Mouse (Mus musculus) forebrain, embryonic 14.5 days (tissue): Measurements from ENCODE around the gene Cecr2. TPM values are rescaled to one million over a fixed set of nuclear protein-coding genes. Genes with fewer than 3 reads are reported as not detected.
A peak's percentile ranks its signal among the peaks of the same experiment; 100 is the strongest.

Experiments
- ATAC-seq: fragments of 200-750 bp; cut with Nextera tagmentation; 2 replicates; pipeline ENCODE4 v1.8.0; 2017; ENCODE audit warnings: mild to moderate bottlenecking, moderate library complexity
- DNase-seq: peaks from one replicate; pipeline ENCODE4 v3.0.0-alpha.2; 2015; ENCODE audit warnings: low spot score
- H3K27ac ChIP-seq: fragments of 300-500 bp; sonication (generic); 2 replicates; pipeline ENCODE4 v1.5.1; 2014; ENCODE audit warnings: low read depth, mild to moderate bottlenecking, control low read depth, low read length, moderate library complexity
- H3K27me3 ChIP-seq: fragments of 300-500 bp; sonication (generic); replicated peaks from 2 replicates; pipeline ENCODE4 v1.6.1; 2014; ENCODE audit warnings: low read length, control low read depth, mixed read lengths; ENCODE audit not compliant: control insufficient read depth, insufficient read depth
- H3K36me3 ChIP-seq: fragments of 300-500 bp; sonication (generic); 2 replicates; pipeline ENCODE4 v1.6.1; 2014; ENCODE audit warnings: low read length, control low read depth; ENCODE audit not compliant: control insufficient read depth, insufficient read depth
- H3K4me1 ChIP-seq: fragments of 300-500 bp; sonication (generic); 2 replicates; pipeline ENCODE4 v1.6.1; 2014; ENCODE audit warnings: antibody characterized with exemption, low read length, control low read depth; ENCODE audit not compliant: control insufficient read depth, insufficient read depth
- H3K4me2 ChIP-seq: fragments of 300-500 bp; sonication (generic); 2 replicates; pipeline ENCODE4 v1.6.1; 2014; ENCODE audit warnings: mild to moderate bottlenecking, control low read depth, low read length
- H3K4me3 ChIP-seq: fragments of 300-500 bp; sonication (generic); 2 replicates; pipeline ENCODE4 v1.5.1; 2014; ENCODE audit warnings: low read depth, low read length, control low read depth
- H3K9ac ChIP-seq: fragments of 300-500 bp; sonication (generic); 2 replicates; pipeline ENCODE4 v1.6.1; 2014; ENCODE audit warnings: mild to moderate bottlenecking, low read length, control low read depth, moderate library complexity
- H3K9me3 ChIP-seq: fragments of 300-500 bp; sonication (generic); replicated peaks from 2 replicates; pipeline ENCODE4 v1.6.1; 2016; ENCODE audit warnings: low read length, control low read depth, mixed read lengths; ENCODE audit not compliant: control insufficient read depth
- WGBS: fragments of 180-500 bp; shearing (Covaris S2); extraction: QIAGEN DNeasy Blood & Tissue Kit; methylation state at CpG from one replicate; pipeline ENCODE4 v1.1.7; 2014; 5-methylcytosine and 5-hydroxymethylcytosine counted together
- polyA plus RNA-seq: library from polyadenylated mRNA; unstranded; fragments of >200 nt; fragmentation: Nextera tagmentation; extraction: Ambion mirVana; gene quantifications from 2 replicates; pipeline ENCODE4 v1.2.1, GENCODE M21; 2014

The Cecr2 gene
- polyA plus RNA-seq, 1 experiment from 2014 or later, result 5.3 TPM

- WGBS, result 1% methylated on average over 21 of the region's 21 CpGs
- Histone ChIP-seq H3K27ac (peak overlapping the region; percentile 98; the same call in 1 of the 2 replicates), H3K36me3 (no peaks in the 10 kb centered on the region), H3K9me3 (no peaks in the 10 kb centered on the region), H3K4me2 (peak overlapping the region; percentile 92), H3K4me1 (peaks cover 7% of the 10 kb centered on the region), H3K9ac (peak overlapping the region; percentile 85), H3K27me3 (no peaks in the 10 kb centered on the region), H3K4me3 (peak overlapping the region; percentile 92)
- ATAC-seq, result peak; percentile 60
- DNase-seq, result peak; percentile 66
These were observed 754 bp upstream of the Cecr2 start for GRCm38 (mm10) chr6:120665415-120665815.

- Histone ChIP-seq H3K9me3 (no peaks in the 10 kb centered on the region), H3K27me3 (no peaks in the 10 kb centered on the region), H3K4me3 (peak overlapping the region; percentile 92), H3K4me2 (peak overlapping the region; percentile 92), H3K9ac (peak overlapping the region; percentile 85), H3K4me1 (peaks cover 7% of the 10 kb centered on the region), H3K36me3 (no peaks in the 10 kb centered on the region), H3K27ac (peak overlapping the region; percentile 98)
- 0% methylated on average over 69 of the region's 87 CpGs for WGBS
- DNase-seq (peak; percentile 54), ATAC-seq (peak; percentile 45)
These were observed 722 bp downstream of the Cecr2 start for GRCm38 (mm10) chr6:120666761-120667421.

DNA sequence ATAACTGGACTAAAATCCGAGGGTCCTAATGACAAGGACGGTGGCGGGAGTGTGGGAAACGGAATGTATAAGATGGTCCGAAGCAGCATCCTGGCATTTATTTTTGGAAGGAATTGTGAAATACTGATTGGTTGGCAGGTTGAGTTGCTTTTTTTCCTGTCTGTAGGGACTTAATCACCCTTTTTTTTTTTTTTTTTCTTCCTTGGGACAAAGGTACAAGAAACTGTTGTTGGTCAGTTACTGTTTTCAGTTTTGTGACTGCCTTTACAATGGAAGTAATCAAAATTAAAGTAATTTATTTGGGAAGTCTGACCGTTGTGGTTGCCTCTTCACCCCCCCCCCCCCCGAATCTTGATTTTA is 1.2 kb downstream of the Cecr2 start:
- WGBS, result 0% methylated on average over 7 of the region's 7 CpGs

GRCm38 (mm10) chr6:120667911-120668310 is 1.7 kb downstream of the Cecr2 start:
- Histone ChIP-seq H3K36me3 (no peaks in the 10 kb centered on the region), H3K4me2 (peak overlapping the region; percentile 92), H3K27ac (no peak overlapping the region), H3K4me1 (peaks cover 7% of the 10 kb centered on the region), H3K4me3 (peak overlapping the region; percentile 92), H3K27me3 (no peaks in the 10 kb centered on the region), H3K9me3 (no peaks in the 10 kb centered on the region), H3K9ac (peak overlapping the region; percentile 85)
- WGBS, result 8% methylated on average over 7 of the region's 7 CpGs
- ATAC-seq, result no peak
- DNase-seq, result peak; percentile 7

More for the DNA sequence above, 1.2 kb downstream of the Cecr2 start:
- Histone ChIP-seq H3K27me3 (no peaks in the 10 kb centered on the region), H3K27ac (peak overlapping the region; percentile 98), H3K9ac (peak overlapping the region; percentile 85), H3K4me3 (peak overlapping the region; percentile 92), H3K4me2 (peak overlapping the region; percentile 92), H3K36me3 (no peaks in the 10 kb centered on the region), H3K4me1 (peaks cover 7% of the 10 kb centered on the region), H3K9me3 (no peaks in the 10 kb centered on the region)
- DNase-seq (peak; percentile 44), ATAC-seq (no peak)

GRCm38 (mm10) chr6:120674121-120674520 is 8.0 kb downstream of the Cecr2 start:
- Histone ChIP-seq H3K4me1 (no peaks in the 10 kb centered on the region), H3K27me3 (no peaks in the 10 kb centered on the region), H3K4me3 (no peak overlapping the region), H3K9ac (no peak overlapping the region), H3K27ac (no peak overlapping the region), H3K9me3 (no peaks in the 10 kb centered on the region), H3K36me3 (no peaks in the 10 kb centered on the region), H3K4me2 (no peak overlapping the region)
- ATAC-seq (no peak), DNase-seq (no peak)
- WGBS, result 81% methylated on average over 5 of the region's 5 CpGs

DNA sequence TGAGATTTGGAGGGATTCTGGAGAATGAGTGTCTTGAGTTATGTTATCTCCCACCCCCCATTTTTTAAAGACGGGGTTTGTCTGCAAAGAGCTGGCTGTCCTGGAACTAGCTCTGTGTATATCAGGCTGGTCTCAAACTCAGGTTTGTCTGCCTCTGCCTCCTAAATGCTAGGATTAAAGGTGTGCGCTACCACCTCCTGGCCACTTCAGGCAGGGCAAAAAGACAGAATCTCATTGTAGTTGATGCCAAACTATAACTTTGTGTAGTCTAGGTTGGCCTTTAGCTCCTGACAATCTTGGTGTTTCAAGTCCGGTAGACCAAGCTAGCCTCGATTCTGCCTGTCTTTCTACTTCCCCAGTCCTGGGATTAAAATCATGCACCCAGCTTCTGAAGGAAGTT is 8.7 kb downstream of the Cecr2 start:
- Histone ChIP-seq H3K27me3 (no peaks in the 10 kb centered on the region), H3K9me3 (no peaks in the 10 kb centered on the region), H3K4me2 (no peak overlapping the region), H3K9ac (no peak overlapping the region), H3K4me3 (no peak overlapping the region), H3K36me3 (no peaks in the 10 kb centered on the region), H3K4me1 (no peaks in the 10 kb centered on the region), H3K27ac (no peak overlapping the region)
- 87% methylated on average over 4 of the region's 4 CpGs for WGBS
- no peak for DNase-seq
- ATAC-seq, result no peak

DNA sequence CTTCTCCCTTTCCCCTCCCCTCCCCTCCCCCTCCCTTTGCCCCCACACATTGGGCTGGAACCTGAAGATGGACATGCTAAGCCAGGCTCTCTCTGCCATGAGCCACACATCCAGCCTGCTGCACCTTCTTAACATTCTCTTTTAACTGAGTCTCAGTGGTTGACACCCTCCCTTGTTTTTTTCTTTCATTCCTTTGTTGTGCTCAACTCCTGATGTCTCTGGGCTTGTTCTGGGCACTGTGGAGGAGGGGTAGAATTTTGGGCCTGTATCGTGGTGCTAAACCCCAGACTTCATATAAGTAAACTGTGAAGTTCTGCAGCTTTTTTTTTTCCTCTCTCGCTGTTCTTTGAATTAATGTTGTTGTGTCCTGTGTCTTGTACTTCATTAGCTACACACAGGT is 9.8 kb downstream of the Cecr2 start:
- no peak overlapping the region for H3K4me3 ChIP-seq
- DNase-seq, result no peak
- H3K4me2 ChIP-seq, result no peak overlapping the region
- no peaks in the 10 kb centered on the region for H3K9me3 ChIP-seq
- H3K36me3 ChIP-seq, result no peaks in the 10 kb centered on the region
- no peaks in the 10 kb centered on the region for H3K27me3 ChIP-seq
- no peak overlapping the region for H3K9ac ChIP-seq
- no peak overlapping the region for H3K27ac ChIP-seq
- 70% methylated on average over 2 of the region's 2 CpGs for WGBS
- no peaks in the 10 kb centered on the region for H3K4me1 ChIP-seq
- no peak for ATAC-seq

DNA sequence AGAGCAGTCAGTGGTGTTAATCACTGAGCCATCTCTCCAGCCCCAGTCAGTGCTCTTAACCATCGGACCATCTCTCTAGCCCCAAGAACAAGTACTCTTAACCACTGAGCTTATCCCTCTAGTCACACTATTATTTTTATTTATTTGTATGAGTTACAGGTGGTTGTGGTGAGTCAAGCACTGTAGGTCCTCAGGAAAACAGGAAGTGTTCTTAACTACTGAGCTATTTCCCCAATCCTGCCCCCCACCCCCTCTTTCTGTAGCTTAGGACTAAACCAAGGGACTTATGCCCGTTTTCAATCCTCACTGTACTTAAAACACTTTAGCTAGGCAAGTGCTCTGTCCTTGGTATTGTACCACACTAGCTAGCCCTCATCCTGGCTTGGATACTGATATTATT is 17.2 kb downstream of the Cecr2 start:
- Histone ChIP-seq H3K4me2 (no peak overlapping the region), H3K4me1 (no peaks in the 10 kb centered on the region), H3K9me3 (no peaks in the 10 kb centered on the region), H3K27me3 (no peaks in the 10 kb centered on the region), H3K9ac (no peak overlapping the region), H3K27ac (no peak overlapping the region), H3K4me3 (no peak overlapping the region), H3K36me3 (no peaks in the 10 kb centered on the region)
- ATAC-seq, result no peak
- no peak for DNase-seq
- 94% methylated on average over 2 of the region's 2 CpGs for WGBS

DNA sequence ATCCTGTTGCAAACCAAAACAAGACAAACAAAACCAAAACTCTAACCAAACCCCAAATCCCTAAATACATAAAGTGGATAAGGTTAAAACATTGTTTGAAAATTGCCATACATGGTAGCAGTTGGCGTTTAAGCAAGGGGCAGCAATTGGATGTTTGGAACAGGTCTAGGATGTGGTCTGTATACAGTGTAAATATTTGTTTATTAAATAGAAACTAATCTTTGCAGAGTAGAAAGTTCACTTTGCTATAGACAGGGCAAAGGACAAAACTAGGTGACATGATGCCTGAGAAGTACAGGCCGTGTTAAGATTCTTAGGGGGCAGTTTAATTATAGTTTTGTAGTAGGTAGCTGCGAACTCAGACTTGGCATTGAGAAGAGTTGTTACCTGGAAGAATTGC is 18.6 kb downstream of the Cecr2 start:
- no peak overlapping the region for H3K9ac ChIP-seq
- ATAC-seq (no peak), DNase-seq (no peak)
- no peak overlapping the region for H3K4me3 ChIP-seq
- no peaks in the 10 kb centered on the region for H3K9me3 ChIP-seq
- H3K36me3 ChIP-seq, result no peaks in the 10 kb centered on the region
- H3K27me3 ChIP-seq, result no peaks in the 10 kb centered on the region
- H3K27ac ChIP-seq, result no peak overlapping the region
- H3K4me1 ChIP-seq, result no peaks in the 10 kb centered on the region
- H3K4me2 ChIP-seq, result no peak overlapping the region
- WGBS, result 97% methylated on average over 3 of the region's 3 CpGs
